Mouse (Mus musculus) CH12.LX (cell line): ENCODE results near the gene Gm28047.

Experiments used
- CTCF ChIP-seq, 2 experiments: IDR thresholded peaks in 1 of 2; conservative IDR thresholded peaks in 1 of 2; 2 replicates each; pipeline ENCODE4 v1.5.1; 2011 to 2012; ENCODE audit warnings: low read depth in 2 of 2, low read length in 2 of 2, improper control_type of control experiment in 1 of 2, inconsistent platforms in 1 of 2, mild to moderate bottlenecking in 1 of 2, moderate library complexity in 1 of 2
- EP300 ChIP-seq: IDR thresholded peaks from 2 replicates; pipeline ENCODE4 v1.6.1; 2011; ENCODE audit warnings: low read length, improper control_type of control experiment
- ETS1 ChIP-seq: conservative IDR thresholded peaks from 2 replicates; pipeline ENCODE4 v1.6.1; 2012; ENCODE audit warnings: low read depth, mild to moderate bottlenecking, inconsistent platforms, low read length, improper control_type of control experiment, moderate library complexity
- JUN ChIP-seq: IDR thresholded peaks from 2 replicates; pipeline ENCODE4 v1.6.1; 2011; ENCODE audit warnings: low read depth, mild to moderate bottlenecking, low read length, improper control_type of control experiment, moderate library complexity; ENCODE audit not compliant: insufficient read depth
- JUND ChIP-seq: conservative IDR thresholded peaks from 2 replicates; pipeline ENCODE4 v1.6.1; 2011; ENCODE audit warnings: low read depth, low read length, improper control_type of control experiment
- MXI1 ChIP-seq: IDR thresholded peaks from 2 replicates; pipeline ENCODE4 v1.6.1; 2011; ENCODE audit warnings: mild to moderate bottlenecking, low read depth, low read length, improper control_type of control experiment
- POLR2A ChIP-seq: IDR thresholded peaks from 2 replicates; pipeline ENCODE4 v1.6.1; 2011; ENCODE audit warnings: low read depth, mild to moderate bottlenecking, improper control_type of control experiment, low read length
- TBP ChIP-seq: conservative IDR thresholded peaks from 2 replicates; pipeline ENCODE4 v1.6.1; 2011; ENCODE audit warnings: low read depth, low read length, improper control_type of control experiment
- TCF12 ChIP-seq: IDR thresholded peaks from 2 replicates; pipeline ENCODE4 v1.6.1; 2014; ENCODE audit warnings: low read depth, mild to moderate bottlenecking, inconsistent platforms, low read length, improper control_type of control experiment
- ZNF384 ChIP-seq: IDR thresholded peaks from 2 replicates; pipeline ENCODE4 v1.6.1; 2012; ENCODE audit warnings: low read depth, low read length, improper control_type of control experiment, inconsistent platforms

DNA sequence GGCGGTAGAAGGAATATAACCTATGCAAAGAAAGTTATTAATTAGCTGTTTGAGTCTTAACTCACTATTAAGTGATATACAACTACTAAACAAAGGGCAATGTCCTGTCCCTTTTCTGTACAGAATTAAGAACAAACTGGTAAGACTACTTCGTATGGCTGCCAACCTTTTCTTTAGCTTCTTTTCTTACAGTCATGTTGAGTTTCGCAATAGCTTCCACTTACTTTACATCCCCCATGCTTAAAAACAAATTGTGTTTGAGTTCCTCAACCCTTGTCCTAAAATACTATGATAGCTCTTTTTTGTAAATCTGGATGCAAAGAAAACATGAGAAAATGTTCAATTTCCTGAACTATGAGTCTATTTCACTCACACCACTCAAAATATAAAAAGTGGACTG is 1.7 kb downstream of the Gm28047 start:
- TF ChIP-seq TBP (no peak), MXI1 (no peak), EP300 (no peak), TCF12 (no peak), CTCF (conservative IDR thresholded peaks at IDR 0.05 in 1 of 2, IDR thresholded peaks at IDR 0.05 in 1 of 2; ENCODE audit: low read depth in 2 of 2, low read length in 2 of 2) (no peak), ZNF384 (no peak), POLR2A (no peak), JUN (no peak), ETS1 (no peak), JUND (no peak)
